Mouse (Mus musculus): Measurements from ENCODE around the gene Crb1.
"Not testable (repeated sequence)": the region's sequence is repeated elsewhere in the genome, so short reads cannot be mapped to it uniquely, and the experiment has no call there.

The Crb1 gene

GRCm38 (mm10) chr1:139376638-139377286, at the start of gene Crb1:
Crb1 (minus strand) TSS chr1:139377100.
- in situ Hi-C loops (cut with MboI; ENCODE audit: low pct_unique_long_range_greater_than_20kb in 1 of 2, low sequenced_read_pairs in 2 of 2, unreplicated experiment in 1 of 2) = no loop called here

- in situ Hi-C loops (cut with MboI; ENCODE audit: low pct_unique_long_range_greater_than_20kb in 1 of 2, low sequenced_read_pairs in 2 of 2, unreplicated experiment in 1 of 2) = no loop called here
These were observed 48.1 kb upstream of the Crb1 start for GRCm38 (mm10) chr1:139425006-139425405.

- in situ Hi-C loops (cut with MboI; ENCODE audit: low pct_unique_long_range_greater_than_20kb in 1 of 2, low sequenced_read_pairs in 2 of 2, unreplicated experiment in 1 of 2) = no loop called here
These were observed 47.0 kb upstream of the Crb1 start for GRCm38 (mm10) chr1:139423931-139424330.

DNA sequence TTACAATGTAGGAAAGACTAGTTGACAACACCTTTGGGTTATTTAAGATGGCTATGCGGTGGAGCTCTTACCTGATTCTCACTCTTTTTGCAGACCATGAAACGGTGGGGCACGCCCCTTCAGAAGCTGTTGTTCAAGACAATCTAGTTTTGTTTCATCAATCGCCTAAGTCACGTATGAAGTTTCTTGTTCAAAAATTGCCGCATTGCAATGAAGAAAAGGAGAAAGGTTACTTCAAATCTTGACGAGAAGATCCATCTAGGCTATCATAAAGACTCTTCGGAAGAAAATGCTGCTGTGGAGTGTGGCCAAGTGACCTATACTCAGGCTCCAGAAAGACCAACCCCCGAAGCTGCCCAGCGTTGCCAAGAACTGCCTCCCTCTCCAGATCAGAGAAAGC, 46.0 kb upstream of the Crb1 start:
- in situ Hi-C loops (cut with MboI; ENCODE audit: low pct_unique_long_range_greater_than_20kb in 1 of 2, low sequenced_read_pairs in 2 of 2, unreplicated experiment in 1 of 2) = no loop called here

- in situ Hi-C loops (cut with MboI; ENCODE audit: low pct_unique_long_range_greater_than_20kb in 1 of 2, low sequenced_read_pairs in 2 of 2, unreplicated experiment in 1 of 2) = no loop called here
These were observed 45.2 kb upstream of the Crb1 start, which contains the start of gene Zbtb41 for GRCm38 (mm10) chr1:139421875-139422791. Zbtb41 (plus strand) TSS chr1:139422288.

DNA sequence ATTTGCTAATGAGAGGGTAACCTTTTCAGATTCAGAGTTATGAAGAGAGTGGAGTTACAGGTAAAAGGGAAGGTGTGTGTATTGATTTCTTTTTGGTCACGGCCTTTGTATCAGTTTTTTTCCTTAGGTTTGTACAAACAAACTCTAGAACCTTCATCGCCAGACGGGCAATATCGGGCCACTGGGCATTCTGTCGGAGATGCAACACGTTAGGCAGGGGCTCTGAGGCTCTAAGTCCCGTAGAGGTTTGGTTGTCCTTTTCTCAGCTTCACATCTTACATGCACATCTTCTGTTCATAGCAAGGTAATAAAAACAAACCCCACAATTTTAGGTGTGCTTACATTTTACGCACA, 44.6 kb upstream of the Crb1 start:
- in situ Hi-C loops (cut with MboI; ENCODE audit: low pct_unique_long_range_greater_than_20kb in 1 of 2, low sequenced_read_pairs in 2 of 2, unreplicated experiment in 1 of 2) = no loop called here

GRCm38 (mm10) chr1:139413465-139413864, 36.6 kb upstream of the Crb1 start:
- in situ Hi-C loops (cut with MboI; ENCODE audit: low pct_unique_long_range_greater_than_20kb in 1 of 2, low sequenced_read_pairs in 2 of 2, unreplicated experiment in 1 of 2) = no loop called here

DNA sequence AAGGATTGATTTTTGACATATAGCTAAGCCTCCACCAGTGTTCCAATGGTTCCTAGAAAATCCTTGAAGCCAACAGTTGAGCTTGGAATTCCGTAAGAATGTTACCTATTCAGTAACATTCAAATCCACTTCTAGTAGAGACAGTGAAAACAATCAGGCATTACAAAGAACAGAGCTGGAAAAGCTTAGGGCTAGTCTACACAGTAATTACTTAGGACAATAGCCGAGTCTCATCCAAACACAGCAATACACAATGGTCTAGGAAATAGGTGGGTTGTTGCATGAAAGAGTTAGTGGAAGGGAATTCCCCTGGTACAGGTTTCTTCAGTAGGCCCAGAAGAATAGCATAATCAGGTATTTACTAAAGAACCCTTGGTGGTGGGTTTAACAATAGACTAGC, 35.5 kb upstream of the Crb1 start:
- in situ Hi-C loops (cut with MboI; ENCODE audit: low pct_unique_long_range_greater_than_20kb in 1 of 2, low sequenced_read_pairs in 2 of 2, unreplicated experiment in 1 of 2) = not testable (repeated sequence)

DNA sequence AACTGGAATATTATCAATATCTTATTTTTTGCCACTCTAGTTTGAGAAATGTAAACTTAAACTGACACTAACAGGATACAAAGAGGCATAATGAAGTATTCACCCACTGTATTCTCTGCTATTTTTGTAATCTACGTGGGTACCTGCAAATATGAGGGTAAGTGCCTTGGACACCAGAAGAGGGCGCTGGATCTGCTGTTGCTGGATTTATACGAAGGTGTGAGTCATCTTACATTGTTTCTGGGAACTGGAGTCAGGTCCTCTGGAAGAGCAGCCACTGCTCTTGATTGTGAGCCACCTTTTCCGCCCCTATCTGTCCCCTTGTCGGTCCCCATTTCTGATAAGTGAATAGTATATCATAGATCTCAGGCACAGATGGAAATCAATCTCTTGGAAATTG, 30.8 kb upstream of the Crb1 start:
- in situ Hi-C loops (cut with MboI; ENCODE audit: low pct_unique_long_range_greater_than_20kb in 1 of 2, low sequenced_read_pairs in 2 of 2, unreplicated experiment in 1 of 2) = no loop called here

DNA sequence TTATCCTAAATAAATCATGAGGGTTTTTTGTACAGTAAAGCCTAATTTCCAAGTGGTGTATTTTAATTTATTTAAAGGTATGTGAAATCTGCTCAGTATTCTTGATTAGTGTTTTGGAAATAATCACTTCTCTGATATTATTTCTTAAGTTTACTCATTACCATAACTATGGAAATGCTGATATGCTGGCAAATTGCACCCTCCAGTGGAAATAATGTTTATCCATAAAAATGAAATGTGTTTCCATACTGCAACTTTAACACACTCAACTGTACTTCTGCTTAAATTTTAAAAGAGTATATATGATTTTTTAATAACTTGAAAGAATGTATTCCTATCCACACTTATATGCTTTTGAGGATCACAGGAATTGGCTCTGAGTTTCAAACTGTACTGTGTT, 28.9 kb upstream of the Crb1 start:
- in situ Hi-C loops (cut with MboI; ENCODE audit: low pct_unique_long_range_greater_than_20kb in 1 of 2, low sequenced_read_pairs in 2 of 2, unreplicated experiment in 1 of 2) = no loop called here

DNA sequence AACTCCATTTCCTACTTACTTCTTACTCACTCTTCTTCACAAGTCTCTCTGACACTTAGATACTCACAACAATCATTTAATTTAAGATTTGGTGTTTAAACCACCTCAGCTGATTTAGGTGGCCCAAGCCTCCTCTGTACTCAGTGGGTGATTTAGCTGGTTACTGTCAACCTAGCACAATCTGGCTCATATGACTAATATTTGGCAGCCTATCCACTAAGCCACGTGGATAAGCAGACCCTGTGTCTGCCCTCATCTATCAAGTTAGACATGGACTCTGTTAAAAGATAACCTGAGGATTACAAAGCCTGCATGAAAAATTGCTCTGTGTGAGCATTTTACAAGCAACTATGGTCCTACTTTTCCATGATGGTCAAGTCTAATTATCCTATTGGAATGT, 19.7 kb upstream of the Crb1 start:
- in situ Hi-C loops (cut with MboI; ENCODE audit: low pct_unique_long_range_greater_than_20kb in 1 of 2, low sequenced_read_pairs in 2 of 2, unreplicated experiment in 1 of 2) = no loop called here

DNA sequence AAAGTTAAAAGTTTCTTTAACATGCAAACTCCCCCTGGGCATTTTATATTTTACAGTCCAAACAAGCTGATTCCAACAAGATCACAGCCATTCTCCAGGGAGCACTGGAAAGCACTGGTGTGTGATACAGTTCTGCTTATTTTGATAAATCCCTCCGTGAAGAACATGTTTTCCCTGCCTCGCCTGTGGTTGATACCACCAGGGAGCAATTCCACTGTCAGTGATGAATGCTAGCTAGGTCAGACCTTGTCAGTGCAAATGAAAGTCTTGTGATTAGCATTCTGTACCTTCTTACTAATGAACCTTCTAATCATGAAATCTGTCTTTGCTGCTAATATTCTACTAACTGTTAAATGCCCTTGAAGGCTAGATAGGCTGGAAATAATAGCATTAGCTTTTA, 14.8 kb upstream of the Crb1 start:
- in situ Hi-C loops (cut with MboI; ENCODE audit: low pct_unique_long_range_greater_than_20kb in 1 of 2, low sequenced_read_pairs in 2 of 2, unreplicated experiment in 1 of 2) = no loop called here

- in situ Hi-C loops (cut with MboI; ENCODE audit: low pct_unique_long_range_greater_than_20kb in 1 of 2, low sequenced_read_pairs in 2 of 2, unreplicated experiment in 1 of 2) = no loop called here
These were observed 2.7 kb upstream of the Crb1 start for GRCm38 (mm10) chr1:139379621-139379984.

DNA sequence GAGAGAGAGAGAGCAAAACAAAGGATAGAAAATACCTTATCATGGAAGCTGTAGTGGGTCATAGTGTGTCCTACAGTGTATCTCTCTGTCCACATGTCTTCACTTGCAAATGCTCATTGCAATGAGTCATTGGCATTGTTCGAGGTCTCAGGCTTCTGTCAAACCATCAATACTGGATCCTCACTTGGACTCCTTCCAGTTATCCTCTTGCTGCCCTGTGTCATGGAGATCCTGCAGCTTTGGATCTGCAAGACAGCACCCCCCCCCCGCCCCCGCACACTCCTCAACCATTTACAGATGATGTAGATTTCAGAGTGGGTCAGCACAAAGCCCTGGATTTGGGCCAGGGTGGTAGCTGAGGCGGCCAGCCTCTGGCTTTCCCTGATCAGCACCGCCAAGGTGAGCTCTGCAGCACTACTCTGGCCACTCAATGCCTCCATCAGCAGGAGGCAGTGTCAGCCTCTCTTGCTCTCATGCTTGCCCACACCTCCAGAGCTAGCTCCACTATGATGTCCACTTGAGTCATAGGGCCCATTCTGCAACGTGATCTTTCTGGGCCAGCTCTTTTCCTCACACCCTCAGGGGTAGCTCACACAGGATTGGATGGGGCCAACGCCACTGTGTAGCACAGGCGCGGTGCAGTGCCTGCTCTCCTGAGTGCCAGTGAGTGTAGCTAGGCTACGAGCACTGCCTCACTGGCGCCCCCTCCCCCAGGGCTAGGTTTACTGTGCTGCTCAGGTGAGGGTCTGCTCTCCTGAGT, 2.1 kb upstream of the Crb1 start:
- in situ Hi-C loops (cut with MboI; ENCODE audit: low pct_unique_long_range_greater_than_20kb in 1 of 2, low sequenced_read_pairs in 2 of 2, unreplicated experiment in 1 of 2) = no loop called here

- in situ Hi-C loops (cut with MboI; ENCODE audit: low pct_unique_long_range_greater_than_20kb in 1 of 2, low sequenced_read_pairs in 2 of 2, unreplicated experiment in 1 of 2) = no loop called here
These were observed 1.0 kb downstream of the Crb1 start for GRCm38 (mm10) chr1:139375900-139376299.

GRCm38 (mm10) chr1:139371341-139371740, 5.6 kb downstream of the Crb1 start:
- in situ Hi-C loops (cut with MboI; ENCODE audit: low pct_unique_long_range_greater_than_20kb in 1 of 2, low sequenced_read_pairs in 2 of 2, unreplicated experiment in 1 of 2) = no loop called here

- in situ Hi-C loops (cut with MboI; ENCODE audit: low pct_unique_long_range_greater_than_20kb in 1 of 2, low sequenced_read_pairs in 2 of 2, unreplicated experiment in 1 of 2) = no loop called here
These were observed 28.3 kb downstream of the Crb1 start for GRCm38 (mm10) chr1:139348566-139348965.

DNA sequence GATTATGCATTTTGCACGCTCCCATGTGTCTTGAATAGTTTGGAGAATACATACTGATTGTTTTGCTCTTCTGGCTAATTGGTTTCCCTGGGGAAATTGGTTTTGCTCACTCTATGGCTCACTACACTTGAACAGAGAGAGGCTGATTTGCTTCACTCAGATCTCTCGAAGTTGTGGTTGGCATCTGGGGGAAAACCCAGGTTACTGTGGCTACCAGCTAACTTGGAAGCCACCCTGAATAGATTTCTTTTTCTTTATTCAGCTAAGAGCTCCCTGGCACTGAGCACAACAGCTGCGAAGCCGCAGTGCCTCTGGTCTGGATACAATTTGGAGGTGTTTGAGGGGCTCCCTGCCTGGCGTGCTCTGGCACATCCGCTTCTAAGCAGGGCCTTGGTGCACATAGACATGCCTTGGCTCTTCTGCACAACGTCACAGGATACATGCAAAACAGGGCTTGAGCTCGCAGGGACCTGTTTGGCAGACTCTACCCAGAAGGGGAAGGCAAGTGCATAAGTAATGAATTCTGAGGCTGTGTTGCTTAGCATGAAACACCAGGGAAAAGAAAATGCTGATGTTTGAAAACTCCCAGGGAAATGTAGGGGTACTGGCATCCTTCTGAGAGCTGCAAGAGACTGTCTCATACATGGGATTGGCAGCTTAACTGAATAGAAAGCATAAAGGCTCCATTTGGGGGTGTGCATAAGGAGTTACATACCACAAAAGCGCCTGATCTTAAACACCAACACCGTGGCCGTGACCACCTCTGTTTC, 30.1 kb downstream of the Crb1 start:
- in situ Hi-C loops (cut with MboI; ENCODE audit: low pct_unique_long_range_greater_than_20kb in 1 of 2, low sequenced_read_pairs in 2 of 2, unreplicated experiment in 1 of 2) = no loop called here

Data from mouse embryonic stem cell (cell line).